Comparison of ENCODE assay signal across 11 mouse cellular contexts in the genomic region with DNA sequence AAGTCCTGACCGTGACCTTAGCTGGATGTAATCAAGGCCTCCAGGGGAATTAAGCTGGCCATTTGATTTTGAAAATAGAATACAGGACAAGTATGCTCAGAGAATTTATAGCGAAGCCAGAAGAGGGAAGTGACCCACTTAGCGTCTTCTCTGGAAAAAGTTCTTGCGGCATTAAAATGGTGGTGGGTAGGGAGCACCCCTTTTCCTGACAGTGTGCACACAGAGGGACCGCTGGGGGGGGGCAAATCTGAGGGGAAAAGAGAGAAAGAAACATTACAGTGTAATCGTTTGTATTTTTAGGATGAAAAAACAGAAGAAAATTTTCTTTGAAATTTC.
A peak's percentile ranks its signal among the peaks of the same experiment; 100 is the strongest.
DNase-seq lines count a peak whose midpoint lies in the region; ATAC-seq and TF ChIP-seq lines count a peak whose summit lies in the region.
"Had no signal": no experiment of that assay in that cellular context is flagged by ENCODE, and none has a peak within 500 bp of the region (broad histone marks: within the 10 kb centered on the region; RNA-seq: fewer than 3 reads in every experiment).

No protein-coding gene starts in this region.

- intact Hi-C loops in heart, adult 2 months (cut with DNase I): no loop called here

- no peaks in the 10 kb centered on the region for H3K27me3 ChIP-seq in heart, embryonic 10.5 days (ENCODE audit: insufficient read depth, poor library complexity, severe bottlenecking)
- H3K27me3 ChIP-seq in heart, adult 2 months (ENCODE audit: control insufficient read depth, insufficient read depth, low read length): no peaks in the 10 kb centered on the region
- no peaks in the 10 kb centered on the region for H3K27me3 ChIP-seq in lung, embryonic 16.5 days (ENCODE audit: control insufficient read depth, insufficient read depth, low read depth, low read length)
- no peaks in the 10 kb centered on the region for H3K27me3 ChIP-seq in embryonic facial prominence, embryonic 14.5 days (replicated peaks; ENCODE audit: control insufficient read depth, insufficient read depth, low read length)
- H3K27me3 ChIP-seq in limb, embryonic 14.5 days (ENCODE audit: control insufficient read depth, insufficient read depth, low read length): no peaks in the 10 kb centered on the region
- H3K27me3 ChIP-seq: CH12.LX had no signal

- no peaks in the 10 kb centered on the region for H3K36me3 ChIP-seq in heart, embryonic 10.5 days
- no peaks in the 10 kb centered on the region for H3K36me3 ChIP-seq in heart, adult 2 months (ENCODE audit: control insufficient read depth, insufficient read depth, low read length)
- no peaks in the 10 kb centered on the region for H3K36me3 ChIP-seq in lung, embryonic 16.5 days (ENCODE audit: control insufficient read depth, insufficient read depth, low read length)
- H3K36me3 ChIP-seq in embryonic facial prominence, embryonic 14.5 days (ENCODE audit: control insufficient read depth, insufficient read depth, low read length): no peaks in the 10 kb centered on the region
- H3K36me3 ChIP-seq in limb, embryonic 14.5 days (ENCODE audit: control insufficient read depth, insufficient read depth, low read length): no peaks in the 10 kb centered on the region

- no peak overlapping the region for H3K4me3 ChIP-seq in heart, embryonic 10.5 days
- H3K4me3 ChIP-seq in heart, adult 2 months: no peak overlapping the region
- no peak overlapping the region for H3K4me3 ChIP-seq in lung, embryonic 16.5 days (ENCODE audit: low read length)
- no peak overlapping the region for H3K4me3 ChIP-seq in embryonic facial prominence, embryonic 14.5 days (ENCODE audit: low read depth, low read length)
- no peak overlapping the region for H3K4me3 ChIP-seq in limb, embryonic 14.5 days (replicated peaks; ENCODE audit: low read length)

- H3K9me3 ChIP-seq in heart, embryonic 10.5 days: no peaks in the 10 kb centered on the region
- H3K9me3 ChIP-seq in lung, embryonic 16.5 days (ENCODE audit: control insufficient read depth, low read length): no peaks in the 10 kb centered on the region
- H3K9me3 ChIP-seq in embryonic facial prominence, embryonic 14.5 days (ENCODE audit: control insufficient read depth, low read length): peaks cover 6% of the 10 kb centered on the region; the same call in 1 of the 2 replicates
- no peaks in the 10 kb centered on the region for H3K9me3 ChIP-seq in limb, embryonic 14.5 days (ENCODE audit: control insufficient read depth, low read length)

- DNase-seq in heart, embryonic 10.5 days (ENCODE audit: low spot score): no peak
- DNase-seq in heart, adult 2 months: no peak
- no peak for DNase-seq in lung, postnatal 36 days
- no peak for DNase-seq in embryonic facial prominence, embryonic 14.5 days (ENCODE audit: low spot score)
- DNase-seq in limb, embryonic 14.5 days (ENCODE audit: low spot score): no peak
- DNase-seq in spleen, adult 18-20 months: no peak
- DNase-seq: cerebellum, adult 8-10 months; forebrain, postnatal 0 days; right cerebral cortex, postnatal 4 days had no signal

- ATAC-seq in lung, embryonic 16.5 days (ENCODE audit: low read depth): no peak
- no peak for ATAC-seq in embryonic facial prominence, embryonic 14.5 days (ENCODE audit: low read depth)
- no peak for ATAC-seq in limb, embryonic 14.5 days (ENCODE audit: low FRiP score, low read depth)
- ATAC-seq: forebrain, postnatal 0 days had no signal

- H3K4me1 ChIP-seq in heart, embryonic 10.5 days: peaks cover 15% of the 10 kb centered on the region
- no peaks in the 10 kb centered on the region for H3K4me1 ChIP-seq in heart, adult 2 months (ENCODE audit: control insufficient read depth, insufficient read depth, low read length)
- H3K4me1 ChIP-seq in lung, embryonic 16.5 days (replicated peaks; ENCODE audit: control insufficient read depth, insufficient read depth, low read length): peaks cover 8% of the 10 kb centered on the region
- H3K4me1 ChIP-seq in embryonic facial prominence, embryonic 14.5 days (ENCODE audit: control insufficient read depth, insufficient read depth, low read length): peaks cover 13% of the 10 kb centered on the region; the same call in 1 of the 2 replicates
- H3K4me1 ChIP-seq in limb, embryonic 14.5 days (ENCODE audit: control insufficient read depth, insufficient read depth, low read length): peaks cover 13% of the 10 kb centered on the region

- H3K27ac ChIP-seq in heart, embryonic 10.5 days: peak overlapping the region; percentile 72; the same call in 1 of the 2 replicates
- no peak overlapping the region for H3K27ac ChIP-seq in heart, adult 2 months
- H3K27ac ChIP-seq in lung, embryonic 16.5 days (ENCODE audit: low read length): no peak overlapping the region
- 0 out of 2 replicates have a peak overlapping the region, but pooled peaks have one; percentile 3 for H3K27ac ChIP-seq in embryonic facial prominence, embryonic 14.5 days (replicated peaks; ENCODE audit: low read depth, low read length)
- 0 out of 2 replicates have a peak overlapping the region, but pooled peaks have one; percentile 39 for H3K27ac ChIP-seq in limb, embryonic 14.5 days (replicated peaks; ENCODE audit: low read depth, low read length)

- TF ChIP-seq CTCF in heart, adult 2 months (IDR thresholded peaks at IDR 0.05): no peak

- H3K79me2 ChIP-seq in heart, adult 2 months (replicated peaks; ENCODE audit: control insufficient read depth, insufficient read depth, low read length): no peaks in the 10 kb centered on the region

- no peak for TF ChIP-seq EP300 in heart, adult 2 months (IDR thresholded peaks at IDR 0.05; ENCODE audit: insufficient read depth, low read depth, low read length)

- peak overlapping the region; percentile 34; the same call in 1 of the 2 replicates for H3K4me2 ChIP-seq in lung, embryonic 16.5 days (ENCODE audit: low read depth, low read length)
- peak overlapping the region; percentile 25 for H3K4me2 ChIP-seq in embryonic facial prominence, embryonic 14.5 days (ENCODE audit: low read depth, low read length)
- H3K4me2 ChIP-seq in limb, embryonic 14.5 days (replicated peaks; ENCODE audit: low read depth, low read length, severe bottlenecking): no peak overlapping the region

- 68% methylated on average over 6 of the region's 6 CpGs for WGBS in heart, embryonic 10.5 days
- WGBS in heart, adult 2 months: 52% methylated on average over 6 of the region's 6 CpGs
- 56% methylated on average over 6 of the region's 6 CpGs for WGBS in lung, embryonic 16.5 days
- WGBS in embryonic facial prominence, embryonic 14.5 days: 40% methylated on average over 6 of the region's 6 CpGs
- 46% methylated on average over 6 of the region's 6 CpGs for WGBS in limb, embryonic 14.5 days

- H3K9ac ChIP-seq in heart, adult 2 months (ENCODE audit: low read depth, low read length): no peak overlapping the region
- H3K9ac ChIP-seq in lung, embryonic 16.5 days (ENCODE audit: low read length): no peak overlapping the region
- H3K9ac ChIP-seq in embryonic facial prominence, embryonic 14.5 days (ENCODE audit: low read depth, low read length): 0 out of 2 replicates have a peak overlapping the region, but pooled peaks have one; percentile 4
- H3K9ac ChIP-seq in limb, embryonic 14.5 days (ENCODE audit: low read depth, low read length, severe bottlenecking): no peak overlapping the region
- H3K9ac ChIP-seq: forebrain, postnatal 0 days had no signal

- TF ChIP-seq POLR2A in heart, adult 2 months (IDR thresholded peaks at IDR 0.05; ENCODE audit: insufficient read depth, low read depth, low read length): no peak
- TF ChIP-seq POLR2A in limb, embryonic 14.5 days (IDR thresholded peaks at IDR 0.05; ENCODE audit: borderline replicate concordance, extremely low read depth, insufficient read depth, insufficient read length): no peak

Comparison
In these comparisons a context has a peak if more than half of its experiments do, and no peak if none do; other contexts are left out.
1. H3K27ac ChIP-seq: peak in heart, embryonic 10.5 days (single experiment), embryonic facial prominence, embryonic 14.5 days (single experiment) and limb, embryonic 14.5 days (single experiment); none in heart, adult 2 months (single experiment) and lung, embryonic 16.5 days (single experiment).